Mouse (Mus musculus) T-helper 17 cell (primary cell): ENCODE measurements at regions not wholly inside any gene's neighbourhood (a gene's known extent, or its start where the extent isn't known, plus 50 kb on each side); places are given as distances from the start of the nearest gene placed in this dataset.

Experiments used
- in situ Hi-C, 2 experiments: fragments of 300-600 bp; cut with MboI, MseI; formaldehyde crosslinking; loops; 1 replicate in 1 of 2; 2 replicates in 1 of 2; pipeline ENCODE4 v1.15.1; 2025; ENCODE audit warnings: high pct_unique_total_duplicates in 2 of 2

GRCm38 (mm10) chr3:83686611-83687010 lies 79.5 kb upstream of the Sfrp2 start:
- in situ Hi-C loops, result no loop called here

GRCm38 (mm10) chr3:83687503-83687902 lies 78.6 kb upstream of the Sfrp2 start:
- in situ Hi-C loops, result no loop called here

GRCm38 (mm10) chr3:83689068-83689976 lies 76.8 kb upstream of the Sfrp2 start:
- in situ Hi-C loops, result no loop called here

- in situ Hi-C loops, result loop anchor here in 1 of 2 experiments (10.0 kb wide), 1 partner anchor 690 kb away; the partner anchor contains the start of gene Fgg
Observed at GRCm38 (mm10) chr3:83694505-83694904, 71.6 kb upstream of the Sfrp2 start.

- in situ Hi-C loops, result loop anchor here in 1 of 2 experiments (10.0 kb wide), 1 partner anchor 695 kb away; the partner anchor contains the start of gene Fgg
Observed at GRCm38 (mm10) chr3:83699751-83700150, 66.4 kb upstream of the Sfrp2 start.

- in situ Hi-C loops, result no loop called here
Observed at GRCm38 (mm10) chr3:83701075-83701474, 65.0 kb upstream of the Sfrp2 start.

- in situ Hi-C loops, result no loop called here
Observed at GRCm38 (mm10) chr3:83704559-83704958, 61.6 kb upstream of the Sfrp2 start.

- in situ Hi-C loops, result no loop called here
Observed at GRCm38 (mm10) chr3:83705253-83705652, 60.9 kb upstream of the Sfrp2 start.

GRCm38 (mm10) chr3:83706531-83707243 lies 59.4 kb upstream of the Sfrp2 start:
- in situ Hi-C loops, result no loop called here

GRCm38 (mm10) chr3:83707278-83707677 lies 58.8 kb upstream of the Sfrp2 start:
- in situ Hi-C loops, result no loop called here

GRCm38 (mm10) chr3:83708973-83709372 lies 57.1 kb upstream of the Sfrp2 start:
- in situ Hi-C loops, result no loop called here

GRCm38 (mm10) chr3:83709531-83709930 lies 56.6 kb upstream of the Sfrp2 start:
- in situ Hi-C loops, result no loop called here

GRCm38 (mm10) chr3:83710995-83711541 lies 55.1 kb upstream of the Sfrp2 start:
- in situ Hi-C loops, result no loop called here

GRCm38 (mm10) chr3:83712355-83712754 lies 53.8 kb upstream of the Sfrp2 start:
- in situ Hi-C loops, result no loop called here

- in situ Hi-C loops, result no loop called here
Observed at GRCm38 (mm10) chr3:83714572-83714971, 51.5 kb upstream of the Sfrp2 start.
